Mouse (Mus musculus) heart, postnatal 0 days (tissue): Measurements from ENCODE around the gene Med27.

Experiments
- CTCF ChIP-seq: IDR thresholded peaks from 2 replicates; pipeline ENCODE4 v1.5.1; 2016; ENCODE audit warnings: antibody characterized with exemption, control low read depth, low read depth
- EP300 ChIP-seq: IDR thresholded peaks from 2 replicates; pipeline ENCODE4 v1.6.1; 2016; ENCODE audit warnings: antibody characterized with exemption, low read depth

GRCm38 (mm10) chr2:29521486-29521885 is 174.9 kb downstream of the Med27 start:
- TF ChIP-seq CTCF (no peak), EP300 (no peak)
